8 mouse cellular contexts compared by ENCODE assay signal in genomic region chr13:44732442-44732974, GRCm38 (mm10). TPM values are rescaled to one million over a fixed set of nuclear protein-coding genes. Genes with fewer than 3 reads are reported as not detected.
A peak's percentile ranks its signal among the peaks of the same experiment; 100 is the strongest.
DNase-seq lines count a peak whose midpoint lies in the region; ATAC-seq lines count a peak whose summit lies in the region.

No protein-coding gene starts in this region.

- peak overlapping the region; percentile 84 for H3K4me3 ChIP-seq in heart, embryonic 15.5 days
- peak overlapping the region; percentile 77 for H3K4me3 ChIP-seq in forebrain, embryonic 12.5 days (replicated peaks)
- H3K4me3 ChIP-seq in liver, embryonic 15.5 days (replicated peaks): peak overlapping the region; percentile 87

- H3K27me3 ChIP-seq in heart, embryonic 15.5 days: no peaks in the 10 kb centered on the region
- no peaks in the 10 kb centered on the region for H3K27me3 ChIP-seq in forebrain, embryonic 12.5 days
- H3K27me3 ChIP-seq in liver, embryonic 15.5 days: no peaks in the 10 kb centered on the region

- H3K36me3 ChIP-seq in heart, embryonic 15.5 days: no peaks in the 10 kb centered on the region
- no peaks in the 10 kb centered on the region for H3K36me3 ChIP-seq in forebrain, embryonic 12.5 days (replicated peaks)
- H3K36me3 ChIP-seq in liver, embryonic 15.5 days (replicated peaks): no peaks in the 10 kb centered on the region

- DNase-seq in heart, postnatal 14 days: no peak
- DNase-seq in gastrocnemius, postnatal 10 days: no peak
- DNase-seq in left cerebral cortex, adult 18-20 months (ENCODE audit: low spot score in 2 of 2): no peak
- no peak for DNase-seq in urinary bladder, postnatal 36 days (ENCODE audit: low spot score in 2 of 2)

- H3K9me3 ChIP-seq in heart, embryonic 15.5 days (replicated peaks): no peaks in the 10 kb centered on the region
- H3K9me3 ChIP-seq in forebrain, embryonic 12.5 days: no peaks in the 10 kb centered on the region
- H3K9me3 ChIP-seq in liver, embryonic 15.5 days (replicated peaks): no peaks in the 10 kb centered on the region

- H3K27ac ChIP-seq in heart, embryonic 15.5 days: peak overlapping the region; percentile 98
- no peak overlapping the region for H3K27ac ChIP-seq in forebrain, embryonic 12.5 days
- H3K27ac ChIP-seq in liver, embryonic 15.5 days (replicated peaks): peak overlapping the region; percentile 97

- intact Hi-C loops in heart, postnatal 14 days (cut with DNase I): loop anchor here (2.0 to 10.0 kb wide), 6 partner anchors 100 to 868 kb away; no protein-coding TSS in a partner anchor

- H3K4me2 ChIP-seq in heart, embryonic 15.5 days: peak overlapping the region; percentile 86
- H3K4me2 ChIP-seq in forebrain, embryonic 12.5 days: peak overlapping the region; percentile 81
- peak overlapping the region; percentile 98 for H3K4me2 ChIP-seq in liver, embryonic 15.5 days

- 2% methylated on average over 7 of the region's 7 CpGs for WGBS in heart, embryonic 15.5 days
- WGBS in forebrain, embryonic 12.5 days: 0% methylated on average over 7 of the region's 7 CpGs
- WGBS in liver, embryonic 15.5 days (ENCODE audit: insufficient replicate concordance): 2% methylated on average over 7 of the region's 7 CpGs

- H3K4me1 ChIP-seq in heart, embryonic 15.5 days (replicated peaks): peaks cover 34% of the 10 kb centered on the region
- H3K4me1 ChIP-seq in forebrain, embryonic 12.5 days: peaks cover 39% of the 10 kb centered on the region
- peaks cover 55% of the 10 kb centered on the region for H3K4me1 ChIP-seq in liver, embryonic 15.5 days (replicated peaks)

- ATAC-seq in heart, embryonic 15.5 days (replicated peaks; ENCODE audit: insufficient number of reproducible peaks, insufficient read depth, low FRiP score, low read depth): no peak
- ATAC-seq in CD4-positive, CD25-positive, alpha-beta regulatory T cell, adult 4 months: peak; percentile 7
- no peak for ATAC-seq in forebrain, embryonic 12.5 days (ENCODE audit: low FRiP score)
- ATAC-seq in liver, embryonic 15.5 days (ENCODE audit: insufficient read depth): no peak

- H3K9ac ChIP-seq in heart, embryonic 15.5 days: peak overlapping the region; percentile 92
- peak overlapping the region; percentile 89 for H3K9ac ChIP-seq in forebrain, embryonic 12.5 days
- peak overlapping the region; percentile 94 for H3K9ac ChIP-seq in liver, embryonic 15.5 days

RNA-seq across cellular contexts. Expression of gene Jarid2, which starts 3.2 kb away (rescaled TPM):
- 19.0 and 21.6 TPM in 2 replicates for polyA plus RNA-seq in heart, embryonic 15.5 days (2015; fragmentation: Nextera tagmentation; extraction: Ambion mirVana)
- 10 to 100 TPM; 46.7 to 50.0 TPM for total RNA-seq in heart, postnatal 14 days (2021)
- 10 to 100 TPM; 42.0 to 56.3 TPM for polyA plus RNA-seq in CD4-positive, CD25-positive, alpha-beta regulatory T cell, adult 4 months (2017; shearing (Covaris generic))
- 67.3 and 70.4 TPM in 2 replicates for polyA plus RNA-seq in forebrain, embryonic 12.5 days (2016; fragmentation: Nextera tagmentation; extraction: Ambion mirVana)
- 10.4 and 10.7 TPM in 2 replicates for polyA plus RNA-seq in liver, embryonic 15.5 days (2015; fragmentation: Nextera tagmentation; extraction: Ambion mirVana)
- total RNA-seq in gastrocnemius, postnatal 10 days (2021): 10 to 100 TPM; 51.7 to 61.3 TPM
- 10 to 100 TPM; 29.0 to 33.6 TPM for total RNA-seq in left cerebral cortex, adult 18-20 months (2021)
